Mouse (Mus musculus) megakaryocyte, embryonic 14.5 days (primary cell): ENCODE results near the gene Pik3c2g.

Experiments used
- FLI1 ChIP-seq: IDR thresholded peaks from 2 replicates; pipeline ENCODE4 v1.6.1; 2012; ENCODE audit warnings: low read length, inconsistent platforms, mixed read lengths
- GATA1 ChIP-seq: IDR thresholded peaks from 3 replicates; pipeline ENCODE4 v1.6.1; 2012; ENCODE audit warnings: mixed read lengths, low read length, inconsistent platforms, borderline replicate concordance

- TF ChIP-seq FLI1: no peak
- TF ChIP-seq GATA1: no peak
These were observed 148.9 kb downstream of the Pik3c2g start for GRCm38 (mm10) chr6:139735708-139736626.
